ENCODE assay signal across 7 mouse cellular contexts in the genomic region with DNA sequence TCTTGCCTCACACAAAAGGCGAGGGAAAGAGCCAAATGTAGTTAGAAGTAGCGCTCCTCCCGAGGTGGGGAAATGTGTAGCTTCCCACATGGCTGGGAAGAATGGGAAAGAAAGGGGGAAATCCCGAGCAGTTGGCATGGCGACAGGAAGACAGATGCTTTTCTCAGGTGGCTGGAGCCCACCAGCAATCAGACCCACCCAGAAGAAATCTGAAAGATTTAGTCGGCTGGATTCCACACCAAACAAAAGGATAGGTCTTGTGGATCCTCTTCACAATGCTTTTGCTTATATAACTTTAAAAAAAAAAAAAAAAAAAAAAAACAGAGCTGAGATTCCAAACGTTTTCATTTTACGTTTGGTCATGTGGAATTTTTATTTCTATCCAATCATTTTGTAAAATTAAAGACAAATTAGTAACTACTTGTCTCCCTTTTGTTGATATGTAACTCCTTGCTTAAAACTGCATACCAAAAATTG. TPM values are rescaled to one million over a fixed set of nuclear protein-coding genes. Genes with fewer than 3 reads are reported as not detected.
DNase-seq lines count a peak whose midpoint lies in the region; ATAC-seq and TF ChIP-seq lines count a peak whose summit lies in the region.

No protein-coding gene starts in this region.

- no peak overlapping the region for H3ac ChIP-seq in myocyte (ENCODE audit: control insufficient read depth, insufficient read length)

- peak overlapping the region; percentile 84 for H3K27ac ChIP-seq in embryonic facial prominence, embryonic 15.5 days (replicated peaks)
- H3K27ac ChIP-seq in hindbrain, embryonic 15.5 days (replicated peaks): peak overlapping the region; percentile 98

- H3K4me2 ChIP-seq in embryonic facial prominence, embryonic 15.5 days (replicated peaks): peak overlapping the region; percentile 42
- H3K4me2 ChIP-seq in hindbrain, embryonic 15.5 days: peak overlapping the region; percentile 58
- peak overlapping the region; percentile 18 for H3K4me2 ChIP-seq in myocyte (ENCODE audit: low read depth)

- TF ChIP-seq POLR2A in myocyte (IDR thresholded peaks at IDR 0.05; ENCODE audit: insufficient read length, low read depth): no peak

- no peak for ATAC-seq in embryonic facial prominence, embryonic 15.5 days (ENCODE audit: insufficient number of reproducible peaks, low FRiP score, low TSS enrichment, low read depth)
- peak; percentile 73 for ATAC-seq in hindbrain, embryonic 15.5 days (ENCODE audit: low FRiP score, low read depth)
- ATAC-seq in megakaryocyte, adult 5-6 weeks (ENCODE audit: poor library complexity, severe bottlenecking): no peak

- intact Hi-C loops in left cerebral cortex, postnatal 4 days (cut with DNase I): loop anchor here (5.0 to 10.0 kb wide), 3 partner anchors 47 to 283 kb away; no protein-coding TSS in a partner anchor
- intact Hi-C loops in left cerebral cortex, postnatal 25 days (cut with DNase I): loop anchor here (2.0 kb wide), 2 partner anchors 21 to 41 kb away; no protein-coding TSS in a partner anchor
- intact Hi-C loops in left cerebral cortex, postnatal 36 days (cut with DNase I): no loop called here

- no peak overlapping the region for H3K9ac ChIP-seq in embryonic facial prominence, embryonic 15.5 days
- peak overlapping the region; percentile 42 for H3K9ac ChIP-seq in hindbrain, embryonic 15.5 days

- no peaks in the 10 kb centered on the region for H3K9me3 ChIP-seq in embryonic facial prominence, embryonic 15.5 days (replicated peaks)
- H3K9me3 ChIP-seq in hindbrain, embryonic 15.5 days: no peaks in the 10 kb centered on the region

- no peaks in the 10 kb centered on the region for H3K36me3 ChIP-seq in embryonic facial prominence, embryonic 15.5 days
- no peaks in the 10 kb centered on the region for H3K36me3 ChIP-seq in hindbrain, embryonic 15.5 days
- no peaks in the 10 kb centered on the region for H3K36me3 ChIP-seq in myocyte (ENCODE audit: control insufficient read depth, insufficient read depth)

- no peaks in the 10 kb centered on the region for H3K27me3 ChIP-seq in embryonic facial prominence, embryonic 15.5 days
- H3K27me3 ChIP-seq in hindbrain, embryonic 15.5 days: no peaks in the 10 kb centered on the region
- H3K27me3 ChIP-seq in myocyte (ENCODE audit: control insufficient read depth, insufficient read depth, insufficient read length): no peaks in the 10 kb centered on the region

- peaks cover 31% of the 10 kb centered on the region for H3K4me1 ChIP-seq in embryonic facial prominence, embryonic 15.5 days
- peaks cover 29% of the 10 kb centered on the region for H3K4me1 ChIP-seq in hindbrain, embryonic 15.5 days (replicated peaks)

- 7% methylated on average over 8 of the region's 8 CpGs for WGBS in embryonic facial prominence, embryonic 15.5 days
- 2% methylated on average over 8 of the region's 8 CpGs for WGBS in hindbrain, embryonic 15.5 days

- no peaks in the 10 kb centered on the region for H3K79me2 ChIP-seq in myocyte (ENCODE audit: control insufficient read depth, insufficient read depth)

- peak overlapping the region; percentile 27 for H3K4me3 ChIP-seq in embryonic facial prominence, embryonic 15.5 days (replicated peaks)
- peak overlapping the region; percentile 25 for H3K4me3 ChIP-seq in hindbrain, embryonic 15.5 days
- H3K4me3 ChIP-seq in myocyte: no peak overlapping the region

- DNase-seq in left cerebral cortex, postnatal 4 days: peak; percentile 90
- DNase-seq in left cerebral cortex, postnatal 25 days (ENCODE audit: low spot score in 2 of 2): no peak
- no peak for DNase-seq in left cerebral cortex, postnatal 36 days (ENCODE audit: low spot score in 2 of 2)

TF ChIP-seq in myocyte, 11 proteins besides CTCF, POLR2A, EP300 and RAD21:
- TF ChIP-seq E2F4 (IDR thresholded peaks at IDR 0.05; ENCODE audit: insufficient read depth): no peak
- no peak for TF ChIP-seq TCF12 (IDR thresholded peaks at IDR 0.05; ENCODE audit: insufficient read depth, poor library complexity, severe bottlenecking)
- no peak for TF ChIP-seq SRF (IDR thresholded peaks at IDR 0.05; ENCODE audit: control insufficient read depth, insufficient read length, low read depth)
- TF ChIP-seq MAX (IDR thresholded peaks at IDR 0.05; ENCODE audit: low read depth): no peak
- no peak for TF ChIP-seq POLR2AphosphoS2 (IDR thresholded peaks at IDR 0.05; ENCODE audit: insufficient read length, low read depth)
- TF ChIP-seq REST (IDR thresholded peaks at IDR 0.05; ENCODE audit: insufficient read depth, insufficient read length): no peak

RNA-seq across cellular contexts. Expression of a gene that starts 10.0 kb away (rescaled TPM):
- 100 to 1,000 TPM; 813 to 824 TPM for total RNA-seq in left cerebral cortex, postnatal 4 days (2021)
- total RNA-seq in left cerebral cortex, postnatal 25 days (2021): 100 to 1,000 TPM; 224 to 237 TPM
- polyA plus RNA-seq in embryonic facial prominence, embryonic 15.5 days (2015; fragmentation: Nextera tagmentation; extraction: Ambion mirVana): 56.9 and 67.6 TPM in 2 replicates
- 379 and 390 TPM in 2 replicates for polyA plus RNA-seq in hindbrain, embryonic 15.5 days (2015; fragmentation: Nextera tagmentation; extraction: Ambion mirVana)
- polyA plus RNA-seq in myocyte (2012; fragmentation: generic; extraction: Trizol): 5.0 TPM
- total RNA-seq in left cerebral cortex, postnatal 36 days (2021): 100 to 1,000 TPM; 210 to 214 TPM
- 165 and 177 TPM in 2 replicates for total RNA-seq in megakaryocyte, adult 5-6 weeks (2015)
- total RNA-seq in megakaryocyte, adult 5-6 weeks (2017): 74.5 and 87.6 TPM in 2 replicates
